Mouse (Mus musculus) lung, postnatal 0 days (tissue): ENCODE measurements around the gene Mindy4. TPM values are rescaled to one million over a fixed set of nuclear protein-coding genes. Genes with fewer than 3 reads are reported as not detected.
"Not testable (repeated sequence)": the region's sequence is repeated elsewhere in the genome, so short reads cannot be mapped to it uniquely, and the experiment has no call there.

Experiments used
- ATAC-seq: fragments of 200-750 bp; cut with Nextera tagmentation; 2 replicates; pipeline ENCODE4 v1.8.0; 2017; ENCODE audit warnings: moderate library complexity
- DNase-seq: peaks from one replicate; pipeline ENCODE4 v3.0.0-alpha.2; 2016; ENCODE audit warnings: low spot score
- H3K27ac ChIP-seq: fragments of 300-500 bp; sonication (generic); 2 replicates; pipeline ENCODE4 v1.5.1; 2014; ENCODE audit warnings: antibody characterized with exemption, mild to moderate bottlenecking, low read length, mixed read lengths
- H3K27me3 ChIP-seq: fragments of 300-500 bp; sonication (generic); replicated peaks from 2 replicates; pipeline ENCODE4 v1.6.1; 2014; ENCODE audit warnings: low read length, mixed read lengths; ENCODE audit not compliant: insufficient read depth
- H3K36me3 ChIP-seq: fragments of 300-500 bp; sonication (generic); 2 replicates; pipeline ENCODE4 v1.6.1; 2014; ENCODE audit warnings: low read length, mixed read lengths; ENCODE audit not compliant: insufficient read depth
- H3K4me1 ChIP-seq: fragments of 300-500 bp; sonication (generic); 2 replicates; pipeline ENCODE4 v1.6.1; 2014; ENCODE audit warnings: antibody characterized with exemption, low read depth, low read length, mixed read lengths; ENCODE audit not compliant: insufficient read depth
- H3K4me2 ChIP-seq: fragments of 300-500 bp; sonication (generic); replicated peaks from 2 replicates; pipeline ENCODE4 v1.6.1; 2014; ENCODE audit warnings: low read depth, mild to moderate bottlenecking, low read length, moderate library complexity, mixed read lengths
- H3K4me3 ChIP-seq: fragments of 300-500 bp; sonication (generic); 2 replicates; pipeline ENCODE4 v1.5.1; 2014; ENCODE audit warnings: low read depth, low read length
- H3K9ac ChIP-seq: fragments of 300-500 bp; sonication (generic); replicated peaks from 2 replicates; pipeline ENCODE4 v1.6.1; 2014; ENCODE audit warnings: low read depth, mild to moderate bottlenecking
- H3K9me3 ChIP-seq: fragments of 300-500 bp; sonication (generic); 2 replicates; pipeline ENCODE4 v1.6.1; 2016; ENCODE audit warnings: low read length, mixed read lengths
- CTCF ChIP-seq: IDR thresholded peaks from 2 replicates; pipeline ENCODE4 v1.5.1; 2016; ENCODE audit warnings: antibody characterized with exemption, mild to moderate bottlenecking
- EP300 ChIP-seq: IDR thresholded peaks from 2 replicates; pipeline ENCODE4 v1.6.1; 2016; ENCODE audit warnings: antibody characterized with exemption, mild to moderate bottlenecking, control low read depth
- WGBS: fragments of 180-500 bp; shearing (Covaris S2); extraction: QIAGEN DNeasy Blood & Tissue Kit; methylation state at CpG from one replicate; pipeline ENCODE4 v1.1.7; 2014; 5-methylcytosine and 5-hydroxymethylcytosine counted together
- polyA plus RNA-seq: library from polyadenylated mRNA; unstranded; fragments of >200 nt; fragmentation: Nextera tagmentation; extraction: Ambion mirVana; gene quantifications from 2 replicates; pipeline ENCODE4 v1.2.1, GENCODE M21; 2015

The Mindy4 gene
- polyA plus RNA-seq, 1 experiment from 2014 or later, result 14.4 TPM

DNA sequence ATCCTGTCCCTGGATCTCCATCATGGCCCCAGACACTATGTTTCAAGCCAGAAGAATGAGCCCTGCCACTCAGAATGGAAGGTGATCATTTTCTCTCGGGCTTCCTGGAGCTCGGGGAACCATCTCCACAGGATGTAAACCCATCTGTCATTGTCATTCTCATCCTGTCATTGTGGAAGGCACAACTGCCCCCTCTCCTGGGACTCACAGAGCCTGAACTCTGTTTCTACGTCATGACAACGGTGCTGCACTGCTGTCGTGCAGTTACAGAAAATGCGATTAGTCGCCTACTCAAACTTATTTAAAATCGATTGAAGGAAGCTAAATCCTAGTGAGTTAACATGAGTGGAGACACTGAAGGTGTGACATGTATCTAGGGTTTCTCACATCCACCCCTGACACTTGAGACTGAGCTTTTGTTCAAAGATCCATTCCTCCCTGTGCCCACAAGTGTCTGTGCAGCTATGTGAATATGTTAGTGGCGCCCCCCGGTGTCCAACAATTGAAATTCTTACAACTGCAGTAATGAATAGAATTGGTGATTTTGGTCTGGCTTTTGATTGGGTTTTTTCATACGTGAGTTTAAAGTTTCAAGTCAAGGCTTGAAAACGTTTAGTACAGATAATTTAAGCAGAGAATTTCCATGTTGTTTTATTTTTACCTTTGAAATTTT lies 26.0 kb upstream of the Mindy4 start:
- H3K27ac ChIP-seq, result no peak overlapping the region
- H3K9me3 ChIP-seq, result no peaks in the 10 kb centered on the region
- H3K9ac ChIP-seq, result no peak overlapping the region
- no peak overlapping the region for H3K4me3 ChIP-seq
- ATAC-seq, result peak; percentile 33; the same call in 1 of the 2 replicates
- H3K27me3 ChIP-seq, result no peaks in the 10 kb centered on the region
- DNase-seq, result peak; percentile 57
- TF ChIP-seq CTCF, result peak; percentile 57
- TF ChIP-seq EP300, result no peak
- 40% methylated on average over 12 of the region's 12 CpGs for WGBS
- no peaks in the 10 kb centered on the region for H3K36me3 ChIP-seq
- no peak overlapping the region for H3K4me2 ChIP-seq
- no peaks in the 10 kb centered on the region; the same call in 1 of the 2 replicates for H3K4me1 ChIP-seq

DNA sequence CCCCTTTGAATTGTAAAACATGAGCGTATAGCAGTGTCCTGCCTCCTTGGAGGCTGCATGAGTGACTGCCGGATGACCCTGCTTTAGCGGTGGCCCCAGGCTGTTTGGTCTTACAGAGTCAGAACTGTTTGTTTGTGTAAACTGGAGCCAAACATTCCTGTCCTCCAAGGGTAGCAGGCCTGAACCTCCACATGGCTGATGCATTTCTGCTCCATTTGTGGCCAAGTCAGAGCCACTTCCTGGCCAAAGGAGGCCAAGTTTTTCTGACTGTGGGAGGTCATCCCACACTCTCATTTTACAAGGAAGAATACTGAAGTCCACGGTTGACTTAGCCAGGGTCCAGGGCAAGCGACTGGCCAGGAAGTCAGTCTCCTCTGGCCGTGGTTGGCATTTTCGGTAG lies 23.6 kb upstream of the Mindy4 start:
- Histone ChIP-seq H3K9ac (no peak overlapping the region), H3K27ac (0 out of 2 replicates have a peak overlapping the region, but pooled peaks have one; percentile 3), H3K4me1 (no peaks in the 10 kb centered on the region; the same call in 1 of the 2 replicates), H3K4me3 (no peak overlapping the region), H3K36me3 (no peaks in the 10 kb centered on the region), H3K4me2 (no peak overlapping the region), H3K9me3 (no peaks in the 10 kb centered on the region), H3K27me3 (no peaks in the 10 kb centered on the region)
- ATAC-seq (peak; percentile 59), DNase-seq (peak; percentile 47)
- TF ChIP-seq EP300, result no peak
- no peak; the same call in 1 of the 2 replicates for TF ChIP-seq CTCF
- 60% methylated on average over 7 of the region's 7 CpGs for WGBS

DNA sequence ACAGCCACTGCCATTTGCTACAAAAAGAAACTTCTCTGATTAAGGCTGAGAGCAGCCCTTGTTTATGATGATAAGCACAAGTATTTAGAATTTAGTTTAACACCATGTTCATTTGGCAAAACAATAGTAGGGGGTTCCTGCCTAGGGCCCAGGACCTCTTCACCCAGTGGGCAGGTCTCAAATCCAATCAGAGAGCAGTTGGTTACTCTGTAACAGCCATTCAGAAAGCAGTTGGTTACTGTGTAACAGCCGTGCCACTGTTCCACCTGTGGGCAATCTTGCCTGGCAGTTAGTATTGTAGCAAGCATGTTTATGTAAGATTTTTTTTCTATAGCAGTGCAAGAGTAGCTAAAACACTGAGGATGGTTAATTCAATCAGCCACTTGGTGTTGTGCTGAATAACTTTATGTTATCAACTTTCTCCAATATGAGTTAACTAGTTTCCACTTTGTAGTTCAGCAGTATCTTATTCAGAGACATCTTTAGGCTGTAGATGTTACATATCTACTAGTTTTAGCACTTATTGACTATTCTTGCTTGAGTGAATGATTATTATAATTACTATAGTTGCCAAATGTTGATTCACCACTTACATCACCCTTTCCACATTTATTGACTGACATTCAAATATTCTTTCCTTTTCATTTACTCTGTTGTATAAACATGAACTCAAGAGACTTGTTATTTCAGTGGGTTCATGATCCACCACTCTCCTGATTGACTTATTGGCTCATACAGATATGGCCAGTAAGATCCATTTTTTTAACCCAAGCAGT lies 20.3 kb upstream of the Mindy4 start:
- no peak for DNase-seq
- no peak overlapping the region for H3K9ac ChIP-seq
- no peak overlapping the region for H3K27ac ChIP-seq
- no peaks in the 10 kb centered on the region for H3K9me3 ChIP-seq
- no peaks in the 10 kb centered on the region for H3K4me1 ChIP-seq
- H3K4me2 ChIP-seq, result no peak overlapping the region
- H3K27me3 ChIP-seq, result no peaks in the 10 kb centered on the region
- no peak for ATAC-seq
- no peak for TF ChIP-seq CTCF
- TF ChIP-seq EP300, result no peak
- 83% methylated on average over 1 of the region's 1 CpGs for WGBS
- H3K36me3 ChIP-seq, result no peaks in the 10 kb centered on the region
- H3K4me3 ChIP-seq, result no peak overlapping the region

DNA sequence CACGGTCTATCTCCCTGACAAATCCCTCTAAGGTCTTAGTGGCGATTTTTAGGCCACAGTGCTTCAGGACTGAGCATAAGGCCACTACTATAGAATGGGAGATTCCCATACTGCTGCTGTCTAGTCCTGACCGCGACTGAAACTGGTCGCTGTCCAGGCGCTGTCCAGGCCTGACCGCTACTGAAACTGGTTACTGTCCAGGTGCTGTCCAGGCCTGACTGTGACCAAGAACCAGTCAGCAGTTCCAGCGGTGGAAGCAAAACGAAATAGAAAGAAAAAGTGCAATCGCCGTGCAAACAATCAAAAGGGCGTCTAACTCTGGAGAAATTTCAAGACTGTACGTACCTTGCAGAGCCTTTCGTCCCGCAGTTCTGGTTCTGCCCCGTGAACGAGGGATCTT lies 15.4 kb upstream of the Mindy4 start:
- not testable (repeated sequence) for H3K4me1 ChIP-seq, ATAC-seq, H3K36me3 ChIP-seq, H3K9ac ChIP-seq, H3K27ac ChIP-seq, H3K4me2 ChIP-seq, H3K9me3 ChIP-seq, H3K4me3 ChIP-seq, DNase-seq, H3K27me3 ChIP-seq
- 95% methylated on average over 17 of the region's 17 CpGs for WGBS

DNA sequence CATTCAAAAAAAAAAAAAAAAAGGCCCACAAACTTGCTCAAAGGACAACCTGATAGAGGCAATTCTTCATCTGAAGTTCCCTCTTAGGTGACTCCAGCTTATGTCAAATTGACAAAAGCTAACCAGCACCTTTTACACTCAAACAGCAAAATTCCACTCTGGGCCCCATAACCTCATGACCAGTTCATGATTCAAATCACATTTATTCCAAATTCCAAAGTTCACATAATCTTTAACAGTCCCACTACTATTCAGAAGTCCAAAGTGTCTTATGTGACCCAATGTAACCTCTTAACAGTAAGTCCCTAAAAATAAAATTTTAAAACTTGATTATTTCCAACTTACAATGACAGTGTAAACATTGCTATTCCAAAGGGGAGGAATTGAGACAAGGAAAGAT lies 13.8 kb upstream of the Mindy4 start:
- Histone ChIP-seq H3K36me3 (no peaks in the 10 kb centered on the region), H3K4me3 (no peak overlapping the region), H3K4me2 (no peak overlapping the region), H3K9me3 (no peaks in the 10 kb centered on the region), H3K27ac (no peak overlapping the region), H3K4me1 (no peaks in the 10 kb centered on the region), H3K27me3 (no peaks in the 10 kb centered on the region), H3K9ac (no peak overlapping the region)
- TF ChIP-seq CTCF (no peak), EP300 (no peak)
- no peak for DNase-seq
- ATAC-seq, result no peak

DNA sequence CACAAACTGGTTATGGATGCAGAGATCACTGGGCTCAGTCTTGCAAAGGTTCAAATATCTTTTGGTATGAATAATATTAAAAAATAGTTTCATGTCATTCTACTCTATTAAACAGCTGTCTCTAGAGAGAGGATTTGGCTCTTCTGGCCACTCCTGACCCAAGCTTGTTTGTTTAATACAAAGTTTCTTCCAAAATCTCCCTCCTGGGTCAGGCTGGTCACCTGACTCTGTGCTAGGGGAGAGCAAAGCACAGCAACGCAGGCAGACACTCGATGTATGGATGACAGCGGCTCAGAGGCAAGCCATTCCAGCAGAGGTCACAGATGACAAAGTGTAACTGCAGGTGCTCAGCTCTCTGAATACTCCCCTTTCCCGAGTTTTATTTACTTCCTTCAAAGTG lies 11.6 kb upstream of the Mindy4 start:
- Histone ChIP-seq H3K9ac (no peak overlapping the region), H3K27me3 (no peaks in the 10 kb centered on the region), H3K4me1 (no peaks in the 10 kb centered on the region), H3K27ac (no peak overlapping the region), H3K4me2 (no peak overlapping the region), H3K36me3 (no peaks in the 10 kb centered on the region), H3K4me3 (no peak overlapping the region), H3K9me3 (no peaks in the 10 kb centered on the region)
- TF ChIP-seq EP300 (no peak), CTCF (no peak)
- DNase-seq (no peak), ATAC-seq (no peak)
- 26% methylated on average over 4 of the region's 4 CpGs for WGBS
